Mouse (Mus musculus) cortical plate, adult 2 months (tissue): ENCODE measurements around the gene Atp1a1.

Source experiments
- CTCF ChIP-seq: fragments of 200-500 bp; IDR thresholded peaks from 2 replicates; pipeline ENCODE4 v1.5.1; 2011; ENCODE audit warnings: mild to moderate bottlenecking, control low read depth, low read length; ENCODE audit not compliant: insufficient read depth; ENCODE audit errors: extremely low read depth
- POLR2A ChIP-seq: fragments of 200-500 bp; IDR thresholded peaks from 2 replicates; pipeline ENCODE4 v1.6.1; 2011; ENCODE audit warnings: mild to moderate bottlenecking, low read length, control low read depth; ENCODE audit not compliant: insufficient read depth; ENCODE audit errors: extremely low read depth

DNA sequence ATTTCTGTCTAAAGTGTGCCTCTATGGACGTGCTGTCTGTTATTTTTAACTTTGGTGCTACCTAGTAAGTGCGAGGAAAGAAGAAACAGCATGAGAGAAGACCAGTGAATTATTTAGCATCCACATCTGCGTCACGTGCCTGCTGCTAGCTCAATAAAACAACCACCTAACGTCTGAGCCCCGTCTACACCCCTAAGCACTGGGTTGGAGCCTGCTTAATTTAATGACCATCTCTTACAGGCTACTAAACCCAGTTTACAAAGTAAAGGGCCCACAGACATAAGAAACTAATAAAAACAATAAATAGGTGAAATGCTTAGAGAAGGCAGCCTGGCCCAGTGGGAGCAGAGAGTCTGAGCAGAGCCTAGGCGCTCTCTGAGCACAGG lies 11.2 kb downstream of the Atp1a1 start:
- TF ChIP-seq CTCF (no peak), POLR2A (no peak)
